Mouse (Mus musculus) lung, postnatal 0 days (tissue): ENCODE measurements at regions not wholly inside any gene's neighbourhood (a gene's known extent, or its start where the extent isn't known, plus 50 kb on each side); places are given as distances from the start of the nearest gene placed in this dataset.

Source experiments
- ATAC-seq: fragments of 200-750 bp; cut with Nextera tagmentation; 2 replicates; pipeline ENCODE4 v1.8.0; 2017; ENCODE audit warnings: moderate library complexity
- DNase-seq: peaks from one replicate; pipeline ENCODE4 v3.0.0-alpha.2; 2016; ENCODE audit warnings: low spot score
- H3K27ac ChIP-seq: fragments of 300-500 bp; sonication (generic); 2 replicates; pipeline ENCODE4 v1.5.1; 2014; ENCODE audit warnings: antibody characterized with exemption, mild to moderate bottlenecking, low read length, mixed read lengths
- H3K27me3 ChIP-seq: fragments of 300-500 bp; sonication (generic); replicated peaks from 2 replicates; pipeline ENCODE4 v1.6.1; 2014; ENCODE audit warnings: low read length, mixed read lengths; ENCODE audit not compliant: insufficient read depth
- H3K36me3 ChIP-seq: fragments of 300-500 bp; sonication (generic); 2 replicates; pipeline ENCODE4 v1.6.1; 2014; ENCODE audit warnings: low read length, mixed read lengths; ENCODE audit not compliant: insufficient read depth
- H3K4me1 ChIP-seq: fragments of 300-500 bp; sonication (generic); 2 replicates; pipeline ENCODE4 v1.6.1; 2014; ENCODE audit warnings: antibody characterized with exemption, low read depth, low read length, mixed read lengths; ENCODE audit not compliant: insufficient read depth
- H3K4me2 ChIP-seq: fragments of 300-500 bp; sonication (generic); replicated peaks from 2 replicates; pipeline ENCODE4 v1.6.1; 2014; ENCODE audit warnings: low read depth, mild to moderate bottlenecking, low read length, moderate library complexity, mixed read lengths
- H3K4me3 ChIP-seq: fragments of 300-500 bp; sonication (generic); 2 replicates; pipeline ENCODE4 v1.5.1; 2014; ENCODE audit warnings: low read depth, low read length
- H3K9ac ChIP-seq: fragments of 300-500 bp; sonication (generic); replicated peaks from 2 replicates; pipeline ENCODE4 v1.6.1; 2014; ENCODE audit warnings: low read depth, mild to moderate bottlenecking
- H3K9me3 ChIP-seq: fragments of 300-500 bp; sonication (generic); 2 replicates; pipeline ENCODE4 v1.6.1; 2016; ENCODE audit warnings: low read length, mixed read lengths
- CTCF ChIP-seq: IDR thresholded peaks from 2 replicates; pipeline ENCODE4 v1.5.1; 2016; ENCODE audit warnings: antibody characterized with exemption, mild to moderate bottlenecking
- EP300 ChIP-seq: IDR thresholded peaks from 2 replicates; pipeline ENCODE4 v1.6.1; 2016; ENCODE audit warnings: antibody characterized with exemption, mild to moderate bottlenecking, control low read depth
- WGBS: fragments of 180-500 bp; shearing (Covaris S2); extraction: QIAGEN DNeasy Blood & Tissue Kit; methylation state at CpG from one replicate; pipeline ENCODE4 v1.1.7; 2014; 5-methylcytosine and 5-hydroxymethylcytosine counted together

GRCm38 (mm10) chr15:7459992-7460820 lies 62.0 kb upstream of the Egflam start:
- no peak overlapping the region for H3K4me3 ChIP-seq
- ATAC-seq, result peak; percentile 48

GRCm38 (mm10) chr15:7462549-7462948 lies 64.4 kb upstream of the Egflam start:
- Histone ChIP-seq H3K36me3 (no peaks in the 10 kb centered on the region), H3K27ac (no peak overlapping the region), H3K4me3 (no peak overlapping the region), H3K9me3 (no peaks in the 10 kb centered on the region), H3K9ac (no peak overlapping the region), H3K4me2 (no peak overlapping the region), H3K27me3 (no peaks in the 10 kb centered on the region), H3K4me1 (no peaks in the 10 kb centered on the region)
- DNase-seq (no peak), ATAC-seq (no peak)
- no peak for TF ChIP-seq EP300
- TF ChIP-seq CTCF, result no peak
- 72% methylated on average over 18 of the region's 18 CpGs for WGBS

More at GRCm38 (mm10) chr15:7459992-7460820, 62.0 kb upstream of the Egflam start:
- WGBS, result 24% methylated on average over 9 of the region's 9 CpGs
- no peaks in the 10 kb centered on the region for H3K27me3 ChIP-seq
- H3K36me3 ChIP-seq, result no peaks in the 10 kb centered on the region
- TF ChIP-seq CTCF (peak; percentile 95), EP300 (0 out of 2 replicates have a peak, but pooled peaks have one; percentile 3)
- DNase-seq, result peak; percentile 81
- no peak overlapping the region for H3K9ac ChIP-seq
- H3K4me1 ChIP-seq, result no peaks in the 10 kb centered on the region
- H3K4me2 ChIP-seq, result no peak overlapping the region
- no peak overlapping the region for H3K27ac ChIP-seq
- H3K9me3 ChIP-seq, result no peaks in the 10 kb centered on the region

GRCm38 (mm10) chr15:7463444-7464350 lies 65.5 kb upstream of the Egflam start:
- no peak overlapping the region for H3K9ac ChIP-seq
- H3K4me1 ChIP-seq, result no peaks in the 10 kb centered on the region
- no peaks in the 10 kb centered on the region for H3K9me3 ChIP-seq
- TF ChIP-seq EP300, result no peak
- no peak for TF ChIP-seq CTCF
- H3K27ac ChIP-seq, result no peak overlapping the region
- no peaks in the 10 kb centered on the region for H3K36me3 ChIP-seq
- H3K27me3 ChIP-seq, result no peaks in the 10 kb centered on the region
- no peak for ATAC-seq
- DNase-seq, result no peak
- H3K4me2 ChIP-seq, result no peak overlapping the region
- 71% methylated on average over 15 of the region's 15 CpGs for WGBS
- H3K4me3 ChIP-seq, result no peak overlapping the region

- H3K9ac ChIP-seq, result no peak overlapping the region
- peak overlapping the region; percentile 72 for H3K27ac ChIP-seq
- H3K27me3 ChIP-seq, result no peaks in the 10 kb centered on the region
- H3K4me1 ChIP-seq, result 0 out of 2 replicates have a peak, but pooled peaks cover 6% of the 10 kb centered on the region
- no peak overlapping the region for H3K4me3 ChIP-seq
- DNase-seq (peak; percentile 81), ATAC-seq (peak; percentile 83)
- no peaks in the 10 kb centered on the region for H3K36me3 ChIP-seq
- no peak for TF ChIP-seq CTCF
- peak; percentile 77; the same call in 1 of the 2 replicates for TF ChIP-seq EP300
- no peak overlapping the region for H3K4me2 ChIP-seq
- no peaks in the 10 kb centered on the region for H3K9me3 ChIP-seq
- WGBS, result 11% methylated on average over 11 of the region's 11 CpGs
Observed at GRCm38 (mm10) chr15:7480211-7480610, 82.0 kb upstream of the Egflam start.

DNA sequence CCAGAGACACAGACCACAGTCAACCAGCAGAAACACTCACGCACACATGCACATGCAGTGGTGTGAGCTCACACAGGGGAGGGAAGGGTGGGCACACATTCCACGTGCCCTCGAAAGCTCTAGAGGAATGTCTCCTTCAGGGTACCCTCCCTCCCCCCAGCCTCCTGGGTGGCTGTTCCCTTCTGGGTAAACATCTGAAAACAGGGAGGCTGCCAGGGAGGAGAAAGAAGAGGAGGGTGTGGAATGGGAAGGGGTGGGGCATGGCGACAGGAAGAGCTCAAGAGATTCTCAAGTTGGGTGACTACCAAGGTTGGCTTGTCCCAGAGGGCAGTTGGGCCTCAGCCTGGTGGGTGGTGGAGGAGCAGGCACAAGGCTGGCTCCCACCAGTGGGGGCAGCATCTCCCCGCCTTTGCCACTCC lies 82.6 kb upstream of the Egflam start:
- Histone ChIP-seq H3K9me3 (no peaks in the 10 kb centered on the region), H3K4me1 (0 out of 2 replicates have a peak, but pooled peaks cover 6% of the 10 kb centered on the region), H3K27ac (peak overlapping the region; percentile 72), H3K4me2 (no peak overlapping the region), H3K36me3 (no peaks in the 10 kb centered on the region), H3K4me3 (no peak overlapping the region), H3K27me3 (no peaks in the 10 kb centered on the region), H3K9ac (no peak overlapping the region)
- TF ChIP-seq EP300 (peak; percentile 91), CTCF (peak; percentile 54)
- ATAC-seq, result peak; percentile 88
- DNase-seq, result peak; percentile 92
- WGBS, result 31% methylated on average over 5 of the region's 5 CpGs

- 53% methylated on average over 5 of the region's 5 CpGs for WGBS
- TF ChIP-seq CTCF (no peak), EP300 (no peak)
- ATAC-seq (no peak), DNase-seq (peak; percentile 9)
- Histone ChIP-seq H3K36me3 (no peaks in the 10 kb centered on the region), H3K27me3 (no peaks in the 10 kb centered on the region), H3K9me3 (no peaks in the 10 kb centered on the region), H3K4me2 (no peak overlapping the region), H3K27ac (no peak overlapping the region), H3K4me1 (0 out of 2 replicates have a peak, but pooled peaks cover 6% of the 10 kb centered on the region), H3K9ac (no peak overlapping the region), H3K4me3 (no peak overlapping the region)
Observed at GRCm38 (mm10) chr15:7483686-7484085, 85.5 kb upstream of the Egflam start.
